13 mouse cellular contexts compared by ENCODE assay signal in genomic region chr15:10671868-10672267, GRCm38 (mm10). TPM values are rescaled to one million over a fixed set of nuclear protein-coding genes. Genes with fewer than 3 reads are reported as not detected.
DNase-seq lines count a peak whose midpoint lies in the region; ATAC-seq and TF ChIP-seq lines count a peak whose summit lies in the region.
"Had no signal": no experiment of that assay in that cellular context is flagged by ENCODE, and none has a peak within 500 bp of the region (broad histone marks: within the 10 kb centered on the region; RNA-seq: fewer than 3 reads in every experiment).

No protein-coding gene starts in this region.

- H3K9ac ChIP-seq in intestine, embryonic 15.5 days: no peak overlapping the region
- H3K9ac ChIP-seq in intestine, postnatal 0 days (ENCODE audit: low read depth, low read length): no peak overlapping the region
- no peak overlapping the region for H3K9ac ChIP-seq in lung, embryonic 16.5 days (ENCODE audit: low read length)
- H3K9ac ChIP-seq: limb, embryonic 12.5 days had no signal

- H3K9me3 ChIP-seq in intestine, embryonic 15.5 days: no peaks in the 10 kb centered on the region
- no peaks in the 10 kb centered on the region for H3K9me3 ChIP-seq in intestine, postnatal 0 days (ENCODE audit: control insufficient read depth)
- H3K9me3 ChIP-seq in lung, embryonic 16.5 days (ENCODE audit: control insufficient read depth, low read length): no peaks in the 10 kb centered on the region
- H3K9me3 ChIP-seq: limb, embryonic 12.5 days had no signal

- no peaks in the 10 kb centered on the region for H3K27me3 ChIP-seq in intestine, embryonic 15.5 days (replicated peaks)
- no peaks in the 10 kb centered on the region for H3K27me3 ChIP-seq in intestine, postnatal 0 days (replicated peaks; ENCODE audit: control insufficient read depth, insufficient read depth, low read length)
- H3K27me3 ChIP-seq in lung, embryonic 16.5 days (ENCODE audit: control insufficient read depth, insufficient read depth, low read depth, low read length): no peaks in the 10 kb centered on the region
- H3K27me3 ChIP-seq: CH12.LX; limb, embryonic 12.5 days had no signal

- H3K4me1 ChIP-seq in intestine, embryonic 15.5 days (replicated peaks): peaks cover 9% of the 10 kb centered on the region; the same call in 1 of the 2 replicates
- H3K4me1 ChIP-seq in intestine, postnatal 0 days (replicated peaks; ENCODE audit: control insufficient read depth, insufficient read depth, low read length): no peaks in the 10 kb centered on the region
- peaks cover 51% of the 10 kb centered on the region for H3K4me1 ChIP-seq in lung, embryonic 16.5 days (replicated peaks; ENCODE audit: control insufficient read depth, insufficient read depth, low read length)

- 48% methylated on average over 4 of the region's 4 CpGs for WGBS in intestine, embryonic 15.5 days
- WGBS in intestine, postnatal 0 days: 68% methylated on average over 4 of the region's 4 CpGs
- 36% methylated on average over 4 of the region's 4 CpGs for whole genome bisulfite sequencing in lung, embryonic 16.5 days

- no peak overlapping the region for H3K4me3 ChIP-seq in intestine, embryonic 15.5 days (replicated peaks)
- no peak overlapping the region for H3K4me3 ChIP-seq in intestine, postnatal 0 days (ENCODE audit: low read depth, low read length)
- no peak overlapping the region for H3K4me3 ChIP-seq in lung, embryonic 16.5 days (ENCODE audit: low read length)
- H3K4me3 ChIP-seq: erythroblast, embryonic 14.5 days; limb, embryonic 12.5 days had no signal

- ATAC-seq in intestine, embryonic 15.5 days: 0 out of 2 replicates have a peak, but pooled peaks have one; percentile 15
- ATAC-seq in intestine, postnatal 0 days: no peak
- ATAC-seq in lung, embryonic 16.5 days (ENCODE audit: low read depth): peak; percentile 75

- no peak overlapping the region for H3K4me2 ChIP-seq in intestine, embryonic 15.5 days (replicated peaks)
- no peak overlapping the region for H3K4me2 ChIP-seq in intestine, postnatal 0 days (replicated peaks; ENCODE audit: low read depth)
- no peak overlapping the region for H3K4me2 ChIP-seq in lung, embryonic 16.5 days (ENCODE audit: low read depth, low read length)
- H3K4me2 ChIP-seq: limb, embryonic 12.5 days had no signal

- peak; percentile 95 for DNase-seq in adipocyte (ENCODE audit: low spot score)
- DNase-seq in heart, adult 9 months (ENCODE audit: low spot score in 2 of 2): peak; percentile 49 to 62
- DNase-seq in spleen, postnatal 4 days (ENCODE audit: low spot score in 2 of 2): no peak
- DNase-seq in kidney, postnatal 14 days: no peak
- DNase-seq in embryo, embryonic 11 days: no peak
- DNase-seq: cerebellum, adult 9-10 months; right cerebral cortex, adult 18-20 months had no signal

- no peak for TF ChIP-seq CTCF in intestine, postnatal 0 days (IDR thresholded peaks at IDR 0.05; ENCODE audit: low read depth)

- H3K27ac ChIP-seq in intestine, embryonic 15.5 days: no peak overlapping the region
- no peak overlapping the region for H3K27ac ChIP-seq in intestine, postnatal 0 days (ENCODE audit: low read depth, low read length)
- H3K27ac ChIP-seq in lung, embryonic 16.5 days (ENCODE audit: low read length): peak overlapping the region; percentile 55
- H3K27ac ChIP-seq: limb, embryonic 12.5 days had no signal

- no peaks in the 10 kb centered on the region for H3K36me3 ChIP-seq in intestine, embryonic 15.5 days
- no peaks in the 10 kb centered on the region for H3K36me3 ChIP-seq in intestine, postnatal 0 days (ENCODE audit: control insufficient read depth, insufficient read depth)
- H3K36me3 ChIP-seq in lung, embryonic 16.5 days (ENCODE audit: control insufficient read depth, insufficient read depth, low read length): no peaks in the 10 kb centered on the region

RNA-seq across cellular contexts. Expression of gene Rai14, which starts 42.6 kb away (rescaled TPM):
- polyA plus RNA-seq in intestine, embryonic 15.5 days (2015; fragmentation: Nextera tagmentation; extraction: Ambion mirVana): 16.8 and 17.4 TPM in 2 replicates
- polyA plus RNA-seq in intestine, postnatal 0 days (2015; fragmentation: Nextera tagmentation; extraction: Ambion mirVana): 6.2 and 6.9 TPM in 2 replicates
- 80.9 and 84.2 TPM in 2 replicates for polyA plus RNA-seq in lung, embryonic 16.5 days (2015; fragmentation: Nextera tagmentation; extraction: Ambion mirVana)
- polyA plus RNA-seq: erythroblast, embryonic 14.5 days had no signal

Comparison
In these comparisons a context has a peak if more than half of its experiments do, and no peak if none do; other contexts are left out.
1. DNase-seq: peak in adipocyte (single experiment) and heart, adult 9 months (2 of 2); none in spleen, postnatal 4 days (0 of 2), kidney, postnatal 14 days (single experiment) and embryo, embryonic 11 days (single experiment).